Mouse (Mus musculus) adrenal gland, postnatal 0 days (tissue): ENCODE measurements around the gene Tmem80. TPM values are rescaled to one million over a fixed set of nuclear protein-coding genes. Genes with fewer than 3 reads are reported as not detected.

Experiments
- polyA plus RNA-seq: library from polyadenylated mRNA; unstranded; fragments of >200 nt; fragmentation: Nextera tagmentation; extraction: Ambion mirVana; gene quantifications from 2 replicates; pipeline ENCODE4 v1.2.1, GENCODE M21; 2015

Tmem80 gene
- 21.9 and 39.5 TPM in 2 replicates for polyA plus RNA-seq

DNA sequence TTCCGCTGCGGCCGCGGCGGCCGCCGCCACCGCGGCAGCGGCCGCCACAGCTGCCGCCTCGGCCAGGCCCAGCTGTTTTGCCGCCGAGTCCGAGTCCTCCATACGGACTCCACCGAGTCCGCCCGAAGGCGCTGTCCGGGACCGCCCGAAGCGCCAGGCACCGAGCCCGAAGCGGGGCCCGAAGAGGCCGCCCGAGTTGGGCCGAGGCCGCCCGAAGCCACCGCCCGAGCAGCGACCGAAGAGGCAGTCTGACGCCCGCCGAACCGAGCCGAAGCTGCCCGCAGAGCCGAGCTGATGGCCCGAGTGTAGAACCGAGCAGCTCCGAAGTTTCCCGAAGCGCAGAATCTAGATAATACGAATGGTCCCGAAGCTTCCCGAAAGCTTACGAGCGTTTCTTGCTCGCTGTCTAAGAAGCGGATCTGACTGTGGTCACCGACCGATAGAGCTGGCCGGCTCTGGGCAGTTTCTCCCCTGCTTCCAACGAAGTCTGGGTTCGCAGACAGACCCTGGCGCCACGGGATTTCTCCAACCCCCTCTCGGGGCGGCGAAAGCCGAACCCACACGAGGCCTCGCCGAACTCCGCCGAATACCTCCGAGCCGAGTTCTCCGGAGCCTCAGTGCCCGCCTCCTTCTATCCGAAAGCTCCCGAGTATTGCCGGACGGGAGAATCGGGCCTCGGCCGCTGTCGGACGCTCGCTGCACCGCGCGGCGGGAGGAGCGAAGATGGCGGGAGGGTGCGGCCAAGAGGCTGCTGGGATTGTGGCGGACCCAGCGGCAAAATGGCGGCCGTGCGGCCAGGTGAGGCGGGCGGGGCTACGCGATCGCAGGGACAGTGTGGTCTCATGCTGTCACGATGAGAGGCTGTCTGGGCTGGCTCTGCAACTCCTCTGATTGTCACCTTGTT lies at the start of gene Tmem80, which contains the start of gene Deaf1:
Gene Tmem80, plus strand, starts transcription at position 271 of the 904 bp plus-strand sequence.
Gene Deaf1, minus strand, starts transcription at position 222 of the 904 bp plus-strand sequence.

DNA sequence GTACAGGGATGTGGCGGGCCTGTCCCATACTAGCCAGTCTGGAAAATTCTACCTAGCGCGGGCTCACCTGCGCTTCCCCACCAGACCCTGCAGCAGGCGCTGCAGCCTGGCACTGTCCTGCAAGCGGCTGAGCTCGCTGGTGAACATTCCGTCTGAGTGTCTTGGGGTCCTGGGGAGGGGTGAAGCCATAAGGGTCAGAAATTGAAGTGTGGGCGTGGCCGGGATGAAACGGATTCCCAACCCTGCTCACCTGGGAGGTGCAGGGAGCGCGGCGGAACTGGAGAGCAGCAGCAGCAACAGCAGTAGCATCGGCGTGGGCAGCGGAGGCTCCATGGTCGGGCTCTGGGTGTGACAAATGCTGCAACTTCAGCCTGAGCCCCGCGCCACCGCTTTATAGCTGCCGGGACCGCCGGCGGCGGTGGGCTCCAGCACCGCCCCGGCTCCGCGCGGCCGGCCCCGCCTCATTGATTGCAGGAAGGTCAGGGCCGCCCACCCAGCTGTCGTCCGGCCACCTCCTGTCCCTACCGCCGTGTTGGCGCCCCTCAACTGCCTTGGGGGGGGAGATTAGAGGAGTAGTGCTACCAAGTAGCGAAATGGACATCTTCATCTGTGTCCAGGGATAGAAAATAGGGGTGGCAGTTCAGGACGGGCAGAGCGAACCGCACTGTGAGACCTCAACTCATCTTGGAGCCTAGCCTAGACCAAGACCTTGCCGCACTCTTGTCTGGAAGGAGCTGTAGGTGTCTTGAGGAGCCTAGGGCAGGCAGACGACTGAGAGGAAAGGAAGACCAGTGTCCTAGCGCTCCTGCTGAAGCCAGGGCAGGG lies 48.6 kb upstream of the Tmem80 start, which contains the start of gene Sct:
Gene Sct, minus strand, starts transcription at position 368 of the 825 bp plus-strand sequence.

DNA sequence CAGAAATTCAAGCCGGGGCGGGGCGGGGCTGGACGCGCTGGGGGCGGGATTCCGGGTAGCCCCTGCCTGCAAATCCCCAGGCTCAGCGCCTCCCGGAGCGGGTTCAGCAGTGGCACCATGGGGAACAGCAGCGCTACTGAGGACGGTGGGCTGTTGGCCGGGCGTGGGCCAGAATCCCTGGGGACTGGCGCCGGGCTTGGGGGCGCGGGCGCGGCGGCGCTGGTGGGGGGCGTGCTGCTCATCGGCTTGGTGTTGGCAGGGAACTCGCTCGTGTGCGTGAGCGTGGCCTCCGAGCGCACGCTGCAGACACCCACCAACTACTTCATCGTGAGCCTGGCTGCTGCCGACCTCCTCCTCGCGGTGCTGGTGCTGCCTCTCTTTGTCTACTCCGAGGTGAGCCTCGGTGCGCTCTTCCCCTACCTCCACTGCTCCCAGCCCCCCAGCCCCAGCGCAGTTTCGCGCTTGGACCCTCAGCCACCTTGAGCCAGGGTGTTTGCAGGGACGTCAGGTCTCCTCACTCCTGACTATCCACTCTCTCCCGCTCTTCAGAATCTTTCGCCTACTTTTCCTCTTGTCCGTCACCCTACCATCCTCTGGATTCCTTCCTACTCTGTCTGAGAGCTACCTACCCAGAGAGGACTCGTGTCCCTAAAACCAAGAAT lies 35.5 kb upstream of the Tmem80 start, which contains the start of gene Drd4:
Gene Drd4, plus strand, starts transcription at position 86 of the 662 bp plus-strand sequence.

DNA sequence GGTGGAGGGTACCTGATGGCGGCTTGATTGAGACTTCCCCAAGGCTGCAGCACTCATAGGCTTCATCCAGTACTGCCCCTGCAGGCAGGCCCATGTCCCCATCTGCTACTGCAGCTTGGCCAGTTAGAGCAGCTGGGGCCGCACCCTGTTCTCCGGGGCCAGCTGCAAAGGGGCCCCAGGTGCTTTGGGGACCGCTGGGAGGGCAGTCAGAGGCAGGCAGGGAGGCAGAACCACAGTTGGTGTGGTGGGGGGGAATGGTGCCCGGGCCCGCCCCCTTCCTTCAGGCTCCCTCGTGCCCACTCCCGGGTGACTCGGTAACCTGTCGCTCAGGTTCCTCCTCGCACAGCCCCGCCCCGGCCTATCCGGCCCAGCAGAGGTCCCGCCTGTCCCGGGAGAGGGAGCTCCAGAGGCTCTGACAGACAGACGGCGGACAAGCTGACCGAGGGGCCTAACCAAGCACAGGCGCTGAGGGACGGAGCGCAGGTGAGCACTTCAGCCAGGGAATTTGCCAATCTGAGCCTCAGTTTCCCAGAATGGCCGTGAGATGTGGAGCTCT lies 11.1 kb downstream of the Tmem80 start, which contains the start of gene Eps8l2:
Gene Eps8l2, plus strand, starts transcription at position 305 of the 556 bp plus-strand sequence.

Other genes starting within 250 kb of the Tmem80 start
- 1.1 and 2.5 TPM in 2 replicates for gene Pkp3, start 249.5 kb upstream of the Tmem80 start, polyA plus RNA-seq
- 2.7 and 4.5 TPM in 2 replicates for gene Sigirr, start 227.2 kb upstream of the Tmem80 start, polyA plus RNA-seq
- 0.66 and 1.0 TPM in 2 replicates for gene Ano9, start 209.9 kb upstream of the Tmem80 start, polyA plus RNA-seq
- 40.8 and 60.7 TPM in 2 replicates for gene Ptdss2, start 205.4 kb upstream of the Tmem80 start, polyA plus RNA-seq
- gene Rnh1, start 154.9 kb upstream of the Tmem80 start, polyA plus RNA-seq: 184 and 236 TPM in 2 replicates
- gene Hras, start 133.7 kb upstream of the Tmem80 start, polyA plus RNA-seq: 75.5 and 78.9 TPM in 2 replicates
- 3.9 and 6.0 TPM in 2 replicates for gene Lrrc56, start 133.6 kb upstream of the Tmem80 start, polyA plus RNA-seq
- gene Lmntd2, start 113.7 kb upstream of the Tmem80 start, polyA plus RNA-seq: 0.32 and 1.2 TPM in 2 replicates
- 16.4 and 24.5 TPM in 2 replicates for gene Rassf7, start 111.9 kb upstream of the Tmem80 start, polyA plus RNA-seq
- gene Phrf1, start 99.0 kb upstream of the Tmem80 start, polyA plus RNA-seq: 17.0 and 25.2 TPM in 2 replicates
- gene Irf7, start 61.3 kb upstream of the Tmem80 start, polyA plus RNA-seq: 17.1 and 28.5 TPM in 2 replicates
- 3.5 and 5.3 TPM in 2 replicates for gene Cdhr5, start 51.0 kb upstream of the Tmem80 start, polyA plus RNA-seq
- 9.1 and 10.6 TPM in 2 replicates for gene Sct, start 48.6 kb upstream of the Tmem80 start, polyA plus RNA-seq
- gene Drd4, start 35.7 kb upstream of the Tmem80 start, polyA plus RNA-seq: 0.19 and 0.25 TPM in 2 replicates
- 57.4 and 71.3 TPM in 2 replicates for gene Deaf1, start within 50 bp of the Tmem80 start, polyA plus RNA-seq
- gene Eps8l2, start 11.1 kb downstream of the Tmem80 start, polyA plus RNA-seq: 4.6 and 5.3 TPM in 2 replicates
- 338 and 567 TPM in 2 replicates for gene Taldo1, start 64.5 kb downstream of the Tmem80 start, polyA plus RNA-seq
- 39.9 and 53.4 TPM in 2 replicates for gene Gatd1, start 86.4 kb downstream of the Tmem80 start, polyA plus RNA-seq
- 5.0 and 17.0 TPM in 2 replicates for gene Cend1, start 101.8 kb downstream of the Tmem80 start, polyA plus RNA-seq
- 18.6 and 27.0 TPM in 2 replicates for gene Slc25a22, start 110.2 kb downstream of the Tmem80 start, polyA plus RNA-seq
- gene Pidd1, start 116.3 kb downstream of the Tmem80 start, polyA plus RNA-seq: 2.4 and 2.8 TPM in 2 replicates
- gene Rplp2, start 119.6 kb downstream of the Tmem80 start, polyA plus RNA-seq: 916 and 984 TPM in 2 replicates
- 37.4 and 82.9 TPM in 2 replicates for gene Pnpla2, start 127.5 kb downstream of the Tmem80 start, polyA plus RNA-seq
- 13.3 and 17.8 TPM in 2 replicates for gene Cracr2b, start 133.4 kb downstream of the Tmem80 start, polyA plus RNA-seq
- 79.0 and 90.1 TPM in 2 replicates for gene Cd151, start 139.7 kb downstream of the Tmem80 start, polyA plus RNA-seq
- 63.7 and 105 TPM in 2 replicates for gene Polr2l, start 147.4 kb downstream of the Tmem80 start, polyA plus RNA-seq
- gene Tspan4, start 147.5 kb downstream of the Tmem80 start, polyA plus RNA-seq: 141 and 186 TPM in 2 replicates
- gene Chid1, start 212.1 kb downstream of the Tmem80 start, polyA plus RNA-seq: 25.0 and 35.0 TPM in 2 replicates
- gene Ap2a2, start 234.4 kb downstream of the Tmem80 start, polyA plus RNA-seq: 48.3 and 57.2 TPM in 2 replicates